Mouse (Mus musculus): ENCODE measurements around the gene Fbxo11.
"Not testable (repeated sequence)": the region's sequence is repeated elsewhere in the genome, so short reads cannot be mapped to it uniquely, and the experiment has no call there.

Gene Fbxo11

DNA sequence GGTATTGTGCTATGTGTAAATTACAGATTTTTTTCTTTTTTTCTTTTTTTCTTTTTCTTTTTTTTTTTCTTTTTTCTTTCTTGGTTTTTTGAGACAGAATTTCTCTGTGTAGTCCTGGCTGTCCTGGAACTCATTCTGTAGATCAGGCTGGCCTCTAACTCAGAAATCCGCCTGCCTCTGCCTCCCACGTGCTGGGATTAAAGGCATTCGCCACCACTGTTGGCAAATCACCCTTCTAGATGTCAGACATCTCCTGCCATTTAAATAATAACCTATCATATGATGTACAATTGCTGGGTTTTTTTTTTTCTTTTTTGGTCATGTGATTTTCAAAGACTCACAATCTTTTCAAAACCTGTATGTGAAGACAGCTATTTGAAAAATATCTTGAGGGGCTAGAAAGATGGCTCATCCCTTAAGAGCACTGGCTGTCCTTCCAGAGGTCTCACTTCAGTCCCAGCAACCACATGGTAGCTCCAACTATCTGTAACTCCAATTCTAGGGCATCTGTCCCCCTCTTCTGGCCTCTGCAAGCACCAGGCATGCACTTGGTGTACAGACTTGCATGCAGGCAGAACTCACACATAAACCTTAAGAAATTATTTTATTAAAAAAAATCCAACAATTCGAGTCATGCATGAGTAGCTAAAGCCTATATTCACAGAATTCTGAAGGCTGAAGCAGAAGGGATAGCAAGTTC, 2.3 kb upstream of the Fbxo11 start:
- no peak for DNase-seq (ENCODE audit: low read depth, low spot score)

- DNase-seq (ENCODE audit: low read depth, low spot score), result no peak
These were observed 1.7 kb upstream of the Fbxo11 start for GRCm38 (mm10) chr17:88066799-88067198.

DNA sequence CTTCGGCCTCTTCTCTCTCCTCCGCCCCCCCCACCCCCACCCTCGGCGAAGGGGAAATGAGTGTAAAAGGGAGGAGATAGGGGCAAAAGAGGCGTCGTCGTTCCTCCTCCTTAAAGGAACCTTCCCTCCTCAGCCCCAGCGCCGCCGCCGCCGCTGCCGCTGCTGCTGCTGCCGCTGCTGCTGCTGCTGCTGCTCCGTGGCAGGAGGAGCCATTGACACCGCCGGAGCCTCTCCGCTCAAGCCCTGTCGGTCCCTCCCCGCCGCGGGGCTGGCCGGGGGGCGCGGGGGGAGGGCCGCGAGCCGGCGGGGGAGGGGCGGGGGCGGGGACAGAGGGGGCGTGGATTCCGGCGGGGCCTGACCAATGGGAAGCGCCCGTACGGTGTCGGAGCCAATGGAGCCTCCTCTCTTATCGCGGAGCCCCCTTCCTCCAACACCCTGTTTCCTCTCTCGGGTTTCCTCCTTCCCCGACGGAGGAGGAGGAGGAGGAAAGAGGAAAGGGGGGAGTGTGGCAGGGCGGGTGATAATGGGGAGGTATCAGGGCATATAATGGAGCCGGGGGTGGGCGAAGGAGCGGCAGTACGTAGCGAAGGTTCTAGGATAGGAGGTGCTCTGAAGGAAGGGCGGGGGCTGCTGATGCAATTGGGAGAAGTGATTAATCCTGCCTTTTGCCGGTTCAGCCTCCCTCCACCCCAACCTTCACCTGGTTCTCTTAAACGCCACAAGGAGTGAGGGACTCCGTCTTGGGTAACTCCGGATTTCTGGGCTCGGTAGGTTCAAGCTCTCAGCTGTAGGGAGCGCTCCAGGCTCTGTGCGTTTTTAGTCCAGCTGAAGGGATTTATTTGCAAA, 933 bp upstream of the Fbxo11 start:
- DNase-seq (ENCODE audit: low read depth, low spot score), result peak; percentile 94

DNA sequence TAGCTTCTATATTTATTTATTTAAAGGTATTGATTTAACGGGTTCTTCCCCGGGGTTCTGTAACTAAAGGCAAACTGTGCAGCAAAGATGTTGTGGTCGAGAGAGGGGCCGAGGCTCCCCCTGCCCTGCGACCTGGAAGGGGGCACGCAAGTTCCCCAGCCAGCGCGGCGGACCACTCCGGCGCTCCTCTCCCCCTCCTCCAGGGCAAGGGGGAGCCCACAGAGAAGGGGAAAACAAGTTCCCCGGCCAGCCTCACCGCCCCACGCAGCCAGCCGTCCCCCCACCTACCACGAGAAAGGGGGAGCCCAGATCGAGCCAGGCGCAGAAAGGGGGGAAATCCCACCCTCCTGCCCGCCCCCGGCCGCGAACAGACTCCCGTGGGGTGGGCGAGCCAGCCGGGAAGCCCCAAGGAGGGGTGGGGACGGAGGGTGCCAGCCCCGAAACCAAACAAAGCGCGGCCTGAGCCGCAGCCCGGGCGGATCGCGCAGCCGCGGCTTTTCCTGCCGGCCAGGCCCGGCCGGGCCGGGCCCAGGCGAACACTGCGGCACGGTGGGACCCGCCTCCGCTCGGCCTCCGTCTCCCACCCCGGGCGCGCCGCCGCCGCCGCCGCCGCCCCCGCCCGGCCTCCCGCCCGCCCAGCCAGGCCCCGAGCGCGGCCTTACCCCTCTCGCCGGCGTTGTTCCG, 602 bp downstream of the Fbxo11 start:
- peak; percentile 14 for DNase-seq (ENCODE audit: low read depth, low spot score)

- DNase-seq (ENCODE audit: low read depth, low spot score), result peak; percentile 32
These were observed 1.1 kb downstream of the Fbxo11 start for GRCm38 (mm10) chr17:88063980-88064346.

DNA sequence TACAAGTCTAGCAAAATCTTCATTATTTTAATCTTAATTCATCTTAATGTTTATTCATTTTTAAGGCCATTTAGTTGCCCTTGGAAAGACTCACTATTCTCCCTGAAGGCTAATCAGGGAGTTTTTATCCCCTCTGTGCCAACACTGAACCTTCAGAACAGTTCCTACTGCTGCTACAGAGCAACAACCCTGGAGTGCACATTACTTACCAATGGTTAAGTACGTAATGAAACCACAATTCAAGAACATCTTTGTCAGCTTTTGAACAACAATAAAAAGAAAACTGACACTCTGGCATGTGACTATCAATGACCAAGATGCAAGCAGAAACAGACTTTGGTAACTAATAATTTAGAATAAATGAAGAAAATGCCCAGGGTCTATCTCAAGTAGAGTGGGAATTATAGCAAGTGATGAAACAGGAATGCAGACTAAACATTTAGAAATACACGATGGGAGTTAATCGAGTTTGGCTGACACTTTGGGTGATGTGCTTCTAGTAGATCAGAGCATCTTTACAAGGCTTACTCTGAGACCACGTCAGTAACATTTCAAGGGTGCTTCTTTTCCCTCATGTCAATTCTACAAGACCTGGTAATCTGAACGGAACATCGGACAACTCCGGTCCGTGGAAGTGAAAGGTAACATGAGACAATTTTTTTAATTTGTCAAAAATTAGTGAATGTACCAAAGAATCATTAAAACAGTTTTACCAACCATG, 2.1 kb downstream of the Fbxo11 start:
- DNase-seq (ENCODE audit: low read depth, low spot score), result no peak

DNA sequence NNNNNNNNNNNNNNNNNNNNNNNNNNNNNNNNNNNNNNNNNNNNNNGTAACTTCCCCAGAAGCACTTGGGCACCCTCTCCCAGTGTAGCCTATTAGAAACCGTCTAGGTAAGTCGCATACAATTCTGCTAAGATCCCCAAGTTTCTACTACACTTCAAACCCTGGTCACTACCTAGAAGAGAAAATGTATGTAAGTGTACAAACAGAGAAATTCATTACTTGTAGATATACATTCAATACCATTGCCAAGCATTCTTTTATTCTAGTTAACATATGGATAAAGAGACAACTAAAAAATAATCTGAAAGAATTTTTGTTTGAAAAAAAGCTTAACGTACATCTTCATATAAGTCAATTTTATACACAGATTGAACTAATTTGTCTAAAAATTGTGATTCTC, 3.1 kb downstream of the Fbxo11 start:
- DNase-seq (ENCODE audit: low read depth, low spot score), result no peak

GRCm38 (mm10) chr17:88058280-88058679, 6.8 kb downstream of the Fbxo11 start:
- no peak for DNase-seq (ENCODE audit: low read depth, low spot score)

- DNase-seq (ENCODE audit: low read depth, low spot score), result no peak
These were observed 7.2 kb downstream of the Fbxo11 start for GRCm38 (mm10) chr17:88057846-88058245.

DNA sequence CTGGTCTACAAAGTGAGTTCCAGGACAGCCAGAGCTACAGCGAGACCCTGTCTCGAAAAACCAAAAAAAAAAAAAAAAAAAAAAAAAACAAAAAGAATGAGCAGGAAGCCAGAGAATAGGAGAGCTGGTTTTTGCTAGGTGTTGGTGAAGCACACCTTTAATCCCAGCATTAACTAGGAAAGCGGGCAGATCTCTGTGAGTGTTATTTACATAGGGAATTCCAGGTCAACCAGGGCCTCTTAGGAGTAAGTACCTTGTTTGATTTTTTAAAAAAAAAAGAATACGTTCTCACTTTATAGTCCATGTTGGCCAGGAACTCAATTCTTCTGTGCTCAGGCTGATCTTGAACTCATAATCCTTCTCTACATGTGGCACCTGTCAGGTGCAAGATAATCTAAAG, 13.4 kb downstream of the Fbxo11 start:
- no peak for DNase-seq (ENCODE audit: low read depth, low spot score)

GRCm38 (mm10) chr17:88050892-88051291, 14.2 kb downstream of the Fbxo11 start:
- DNase-seq (ENCODE audit: low read depth, low spot score), result no peak

GRCm38 (mm10) chr17:88050318-88050717, 14.8 kb downstream of the Fbxo11 start:
- DNase-seq (ENCODE audit: low read depth, low spot score), result no peak

GRCm38 (mm10) chr17:88042099-88043086, 22.7 kb downstream of the Fbxo11 start:
- DNase-seq (ENCODE audit: low read depth, low spot score), result no peak

DNA sequence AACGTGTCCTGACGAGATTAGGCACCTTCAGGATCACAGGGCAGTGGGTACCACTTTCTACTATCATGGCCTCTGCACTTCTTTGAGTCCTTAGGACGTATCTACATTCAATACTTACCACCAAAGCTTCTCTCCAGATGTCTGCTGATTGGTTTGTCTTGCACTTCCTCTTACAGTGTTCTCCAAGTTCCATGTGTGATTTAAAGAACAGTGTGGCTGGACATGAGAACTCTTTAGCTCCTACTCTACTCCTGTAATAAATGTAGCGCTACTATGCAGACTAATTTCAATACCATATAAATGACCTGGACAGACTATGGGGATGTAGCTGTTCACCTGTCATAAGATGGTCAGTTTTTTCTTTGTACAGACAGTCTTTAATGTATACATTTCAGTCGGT, 24.3 kb downstream of the Fbxo11 start:
- no peak for DNase-seq (ENCODE audit: low read depth, low spot score)

DNA sequence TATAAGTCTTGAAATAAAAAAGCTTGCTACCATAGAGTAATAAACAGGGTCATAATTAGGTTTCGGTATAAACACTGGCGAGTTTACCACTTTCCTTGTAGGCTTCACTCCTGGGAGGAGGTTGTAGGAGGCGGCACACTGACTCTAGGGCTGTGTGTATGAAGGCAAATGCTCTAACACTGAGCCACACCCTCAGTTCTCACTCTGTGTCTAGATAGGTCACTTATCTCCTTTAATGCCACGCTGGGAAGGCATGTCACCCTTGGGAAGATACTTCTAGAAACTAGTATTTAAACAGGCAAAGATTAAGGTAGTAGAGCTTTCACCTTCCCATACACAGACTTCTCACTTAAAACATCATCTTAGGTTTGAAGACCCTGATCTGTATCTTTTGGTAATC, 30.7 kb downstream of the Fbxo11 start:
- no peak for DNase-seq (ENCODE audit: low read depth, low spot score)

DNA sequence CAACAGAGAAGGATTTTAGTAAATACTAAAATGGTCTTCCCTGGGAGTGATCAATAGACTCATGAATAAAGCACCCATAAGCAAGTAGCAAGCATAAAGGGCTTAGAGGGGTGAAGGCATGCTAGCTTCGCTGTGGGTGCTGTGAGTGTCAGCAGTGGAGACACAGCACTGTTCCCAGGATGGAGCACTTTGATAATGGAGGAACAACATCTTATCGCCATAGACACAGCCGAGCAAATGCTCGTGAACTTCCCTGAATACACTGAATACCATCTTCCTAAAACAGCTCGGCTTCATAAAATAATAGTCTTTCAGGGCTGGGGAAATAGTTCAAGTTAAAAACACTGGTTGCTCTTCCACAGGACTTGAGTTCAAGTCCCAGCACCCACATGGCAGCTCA, 33.3 kb downstream of the Fbxo11 start:
- DNase-seq (ENCODE audit: low read depth, low spot score), result no peak

DNA sequence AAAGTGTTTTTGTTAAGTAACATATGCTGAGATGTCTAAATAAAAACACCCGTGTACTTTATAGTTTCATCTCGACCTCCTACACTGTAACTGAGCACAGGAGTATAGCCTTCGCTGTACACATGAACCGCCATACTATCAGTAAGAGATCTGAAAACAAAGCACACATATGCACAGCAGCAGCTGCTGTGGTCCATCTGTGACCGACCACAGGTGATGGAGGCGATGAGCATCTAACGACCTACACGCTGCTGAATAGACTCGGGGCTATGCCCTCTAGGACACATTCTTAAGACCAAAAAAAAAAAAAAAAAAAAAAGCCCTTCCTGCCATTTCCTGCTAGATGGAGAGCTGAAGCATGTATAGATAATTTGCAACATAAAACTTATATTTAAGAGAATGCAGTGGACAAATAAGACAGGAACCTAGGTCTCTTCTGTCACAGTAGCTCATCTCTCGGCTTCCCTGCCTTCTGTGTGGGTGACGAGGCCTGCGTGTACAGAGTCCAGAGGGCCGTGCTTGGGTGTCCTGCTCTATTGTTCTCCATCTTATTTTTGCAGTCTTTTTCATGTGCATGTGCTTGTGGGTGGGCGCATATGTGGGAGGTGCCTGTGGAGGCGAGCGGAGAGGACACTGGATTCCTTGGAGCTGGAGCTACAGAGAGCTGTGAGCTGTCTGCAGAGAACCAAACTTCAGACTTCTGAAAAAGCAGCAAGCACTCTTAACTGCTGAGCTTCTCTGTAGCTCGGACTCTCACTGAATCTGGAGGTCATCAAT, 35.7 kb downstream of the Fbxo11 start:
- DNase-seq (ENCODE audit: low read depth, low spot score), result no peak

GRCm38 (mm10) chr17:88025227-88025626, 39.9 kb downstream of the Fbxo11 start:
- peak; percentile 34 for DNase-seq (ENCODE audit: low read depth, low spot score)

GRCm38 (mm10) chr17:88023924-88024323, 41.2 kb downstream of the Fbxo11 start:
- DNase-seq (ENCODE audit: low read depth, low spot score), result no peak

GRCm38 (mm10) chr17:88016027-88016426, 49.1 kb downstream of the Fbxo11 start:
- DNase-seq (ENCODE audit: low read depth, low spot score), result not testable (repeated sequence)

Measured in brain, embryonic 18.5 days (tissue).